Mouse (Mus musculus) kidney, postnatal 4 days (tissue): Measurements from ENCODE around the gene Skap1.
"Not testable (repeated sequence)": the region's sequence is repeated elsewhere in the genome, so short reads cannot be mapped to it uniquely, and the experiment has no call there.

Experiments
- DNase-seq, 2 experiments: peaks; one replicate each; pipeline ENCODE4 v3.0.0; 2021; ENCODE audit warnings: mixed read lengths in 2 of 2

The Skap1 gene

DNA sequence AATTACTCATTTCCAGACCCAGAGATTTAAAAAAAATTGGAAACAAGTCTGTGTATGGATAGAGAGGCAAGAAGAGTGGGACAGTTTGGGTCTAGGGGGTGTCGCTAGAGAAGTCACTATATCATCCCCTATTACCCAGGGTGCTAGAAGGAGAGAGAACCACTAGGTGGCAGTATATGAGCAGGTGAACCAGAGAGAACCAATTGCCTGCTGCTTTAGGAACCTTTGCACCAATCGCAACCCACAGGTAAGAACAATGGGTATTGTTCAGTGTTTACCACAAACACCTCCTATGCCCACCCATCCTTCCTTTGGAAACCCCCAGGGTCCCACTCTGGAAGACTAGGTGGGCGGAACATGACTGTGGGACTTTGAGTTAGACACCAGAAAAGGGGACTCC is 295.6 kb downstream of the Skap1 start:
- no peak for DNase-seq

DNA sequence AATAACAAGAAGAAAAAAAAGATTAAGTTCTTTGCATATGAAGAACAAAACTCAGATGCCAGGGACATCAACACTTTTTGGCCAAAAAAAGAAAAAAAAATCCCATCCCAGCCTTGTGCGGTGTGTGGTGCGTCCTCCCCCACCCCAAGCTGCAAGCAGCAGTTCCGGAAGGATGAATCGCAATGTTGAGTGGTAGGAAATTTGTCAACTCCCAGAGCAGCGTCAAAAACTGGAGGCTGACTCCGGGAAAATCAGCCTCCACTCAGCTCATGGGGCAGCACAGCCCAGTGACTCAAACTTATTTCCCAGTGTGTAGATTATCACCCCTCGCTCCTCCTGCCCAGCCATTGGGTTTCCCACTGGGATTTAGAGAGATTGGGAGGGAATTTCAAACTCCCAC is 297.6 kb downstream of the Skap1 start:
- no peak for DNase-seq

DNA sequence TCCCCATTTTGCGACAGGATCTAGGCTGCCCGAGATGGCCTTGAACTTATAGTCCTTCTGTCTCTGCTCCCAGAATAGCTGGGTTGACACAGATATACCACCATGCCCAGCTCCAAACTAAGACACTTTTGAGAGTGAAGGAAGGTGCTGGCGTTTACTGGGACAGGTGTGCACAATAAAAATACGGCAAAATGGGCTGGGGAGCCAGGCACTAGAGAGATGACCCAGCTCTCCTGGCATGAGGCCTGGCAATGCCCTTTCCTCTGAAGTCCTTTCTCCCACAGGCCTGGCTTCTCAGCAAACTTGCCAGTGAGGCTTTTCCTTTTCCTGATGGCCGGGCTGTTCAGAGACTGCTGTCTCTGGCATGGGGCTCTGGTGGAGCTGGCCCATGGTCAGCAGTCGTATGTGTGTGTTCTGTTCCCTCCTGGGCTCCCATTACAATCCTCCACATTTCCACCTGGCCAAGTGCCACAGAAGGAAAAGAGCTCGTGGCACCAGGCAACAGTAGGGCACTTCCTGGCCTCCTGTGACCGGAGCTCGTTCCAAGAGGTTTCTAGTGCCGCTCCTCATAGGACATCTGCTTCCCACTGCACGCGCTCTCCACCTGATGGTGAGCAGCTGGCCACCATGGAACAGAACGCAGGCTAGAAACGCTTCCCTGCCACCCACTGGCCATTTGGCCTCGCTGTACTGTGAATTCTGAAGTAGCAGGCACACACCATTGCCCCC is 298.5 kb downstream of the Skap1 start:
- peak in 1 of 2 experiments; percentile 26 for DNase-seq

DNA sequence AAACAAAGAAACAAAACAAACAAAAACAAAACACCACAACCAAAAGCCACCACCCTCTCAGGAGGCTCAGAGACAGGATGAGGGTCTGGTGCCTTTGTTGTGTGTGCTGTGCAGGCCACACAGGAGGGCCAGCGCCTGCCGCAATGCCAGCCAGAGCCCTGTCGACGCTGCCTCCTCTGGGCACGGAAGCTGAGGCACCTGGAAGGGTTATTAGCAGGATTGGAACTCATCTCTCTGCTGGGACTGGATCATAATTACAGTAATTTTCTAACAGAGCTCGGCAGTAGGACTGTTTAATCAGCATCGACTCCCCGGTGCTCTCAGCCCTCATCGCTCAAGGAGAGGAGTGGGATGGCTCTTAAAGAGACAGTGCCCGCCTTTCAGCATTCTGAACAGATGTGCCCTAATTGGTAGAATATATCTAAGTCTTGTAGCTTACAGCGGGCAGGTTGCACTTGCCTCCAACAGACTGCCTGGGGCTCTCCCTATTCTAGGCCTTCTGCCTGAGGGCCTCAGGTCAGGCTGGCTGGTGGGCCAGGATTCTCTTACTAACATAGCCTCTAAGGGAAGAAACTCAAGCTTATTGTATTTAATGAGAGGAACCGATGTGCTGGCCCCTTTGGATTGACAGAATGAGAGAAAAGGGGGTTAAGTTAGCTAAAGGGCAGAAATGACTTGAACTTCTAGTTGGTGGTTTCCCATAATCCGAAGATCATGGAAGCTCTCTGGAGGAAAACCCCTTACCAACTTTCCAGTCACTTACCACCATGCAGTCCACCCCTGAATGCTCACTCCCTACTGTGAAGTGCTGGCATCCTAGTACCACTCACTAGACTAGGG is 300.3 kb downstream of the Skap1 start:
- no peak for DNase-seq

DNA sequence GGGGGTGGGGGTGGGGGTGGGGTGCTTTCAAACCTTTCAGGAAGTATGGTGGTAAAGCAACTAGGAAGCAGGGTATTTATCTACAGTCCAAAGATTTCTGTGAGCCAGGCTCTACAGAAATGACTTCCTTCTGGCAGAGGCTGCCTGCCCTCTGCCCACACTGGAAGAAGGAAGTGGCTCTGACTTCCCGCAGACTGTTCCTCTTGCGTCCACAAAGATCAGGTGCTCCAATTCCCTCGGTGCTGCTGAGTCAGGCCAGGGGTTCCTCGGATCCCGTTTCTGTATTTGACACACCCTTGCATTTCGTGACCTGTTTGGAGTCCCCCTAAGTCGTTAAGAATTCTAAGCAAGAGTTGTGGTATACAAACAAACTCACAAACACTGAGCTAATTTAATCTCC is 301.3 kb downstream of the Skap1 start:
- DNase-seq, result no peak

DNA sequence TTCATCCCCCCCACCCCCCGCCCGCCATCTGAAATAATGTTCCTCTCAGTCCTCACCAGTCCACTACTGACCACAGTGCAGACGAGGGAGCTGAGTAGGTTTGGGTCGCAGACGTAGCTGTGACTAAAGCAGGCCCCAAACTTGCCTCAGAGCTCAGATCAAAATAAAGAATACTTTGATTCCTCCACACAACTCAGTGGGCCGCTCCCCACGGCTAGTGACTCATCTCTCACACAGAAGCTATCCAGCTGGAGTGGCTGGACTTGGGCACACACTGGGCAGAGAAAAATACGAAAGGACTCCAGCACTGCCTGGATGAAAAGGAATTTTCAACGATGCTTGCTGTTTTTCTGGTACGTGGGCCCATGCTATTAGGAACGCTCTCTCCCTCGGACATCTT is 302.2 kb downstream of the Skap1 start:
- DNase-seq, result no peak

DNA sequence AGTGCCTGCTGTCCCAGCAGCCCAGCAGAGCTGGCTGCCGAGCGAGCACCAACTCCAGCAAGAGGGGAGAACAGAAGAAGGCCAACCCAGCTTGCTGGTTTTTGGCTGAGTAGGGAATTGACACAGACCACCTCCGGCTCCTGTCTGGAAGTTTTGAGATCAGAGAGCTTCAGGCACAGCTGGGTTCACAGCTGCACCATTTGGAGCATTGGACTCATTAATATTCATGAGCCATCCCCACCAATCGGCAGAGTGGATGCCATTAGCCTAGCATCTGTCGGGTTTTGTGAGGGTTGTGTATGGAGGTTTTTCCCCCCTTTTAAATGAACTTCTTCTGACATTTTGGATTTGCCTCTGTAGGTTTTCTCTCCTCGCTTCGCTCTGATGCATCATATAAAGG is 302.7 kb downstream of the Skap1 start:
- no peak for DNase-seq

DNA sequence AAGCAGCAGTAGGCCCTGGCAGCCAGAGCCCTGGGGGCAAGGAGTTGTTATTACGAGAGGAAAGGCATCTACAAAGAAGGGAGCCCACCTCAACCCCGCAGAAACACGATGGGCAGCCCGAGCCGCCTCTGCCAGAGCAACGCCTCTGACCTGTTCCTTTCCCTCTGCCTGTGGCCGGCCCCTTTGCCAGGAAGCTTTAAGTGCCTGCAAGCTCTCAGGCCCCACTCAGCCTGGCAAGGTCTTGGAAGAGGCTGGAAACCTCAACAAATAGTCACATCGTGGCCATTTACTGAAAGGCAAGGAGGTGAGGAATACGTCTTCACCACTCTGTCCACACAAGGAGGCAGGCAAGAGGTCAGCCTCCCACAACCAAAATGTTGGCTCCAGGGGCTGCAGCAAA is 303.8 kb downstream of the Skap1 start:
- DNase-seq, result no peak

DNA sequence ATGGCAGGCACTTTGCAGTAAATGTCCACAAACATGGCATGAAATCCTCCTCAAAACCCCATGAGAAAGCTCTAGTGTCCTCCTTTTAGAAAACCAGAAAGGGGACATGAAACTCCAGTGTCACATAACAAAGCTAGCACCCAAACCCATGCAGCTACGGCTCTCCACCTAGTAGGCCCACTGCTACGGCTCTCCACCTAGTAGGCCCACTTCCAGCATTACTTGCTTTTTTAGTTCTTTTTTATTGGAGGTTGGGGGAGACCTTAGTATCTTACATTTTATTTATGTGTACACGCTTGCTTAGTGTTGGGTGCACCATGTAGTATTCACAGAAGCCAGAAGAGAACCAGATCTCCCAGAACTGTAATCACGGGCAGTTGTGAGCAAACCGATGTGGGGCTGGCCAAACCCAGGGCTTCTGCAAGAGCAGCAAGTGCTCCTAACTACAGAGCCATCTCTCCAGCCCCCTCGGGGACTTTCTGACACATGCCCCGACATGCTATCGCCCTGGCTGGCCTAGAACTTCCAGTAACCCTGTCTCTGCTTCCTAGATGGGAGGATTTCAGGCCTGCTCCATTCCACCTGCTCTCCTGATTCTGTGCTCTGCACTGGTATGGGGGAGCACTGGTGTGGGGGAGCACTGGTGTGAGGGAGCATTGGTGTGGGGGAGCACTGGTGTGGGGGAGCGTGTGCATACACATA is 307.0 kb downstream of the Skap1 start:
- no peak for DNase-seq

DNA sequence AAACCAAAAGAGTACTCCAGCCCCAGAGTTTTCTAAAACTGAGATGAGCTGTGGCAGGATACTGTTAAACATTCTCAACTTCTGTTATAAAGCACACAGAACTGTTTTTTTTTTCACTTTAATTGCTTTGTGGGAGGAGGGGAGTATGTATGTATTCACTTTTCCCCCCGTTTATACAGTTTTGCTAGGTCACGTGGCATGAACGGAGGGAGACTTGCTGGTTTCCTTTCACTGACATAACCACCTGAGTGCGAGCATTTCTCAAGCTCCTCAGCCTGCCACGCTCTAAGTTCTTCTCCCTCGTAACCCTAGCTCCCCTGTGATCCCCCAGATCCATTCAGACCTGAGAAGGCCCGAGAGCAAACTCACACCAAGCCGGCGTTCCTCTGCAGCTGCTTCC is 308.0 kb downstream of the Skap1 start:
- DNase-seq, result no peak

DNA sequence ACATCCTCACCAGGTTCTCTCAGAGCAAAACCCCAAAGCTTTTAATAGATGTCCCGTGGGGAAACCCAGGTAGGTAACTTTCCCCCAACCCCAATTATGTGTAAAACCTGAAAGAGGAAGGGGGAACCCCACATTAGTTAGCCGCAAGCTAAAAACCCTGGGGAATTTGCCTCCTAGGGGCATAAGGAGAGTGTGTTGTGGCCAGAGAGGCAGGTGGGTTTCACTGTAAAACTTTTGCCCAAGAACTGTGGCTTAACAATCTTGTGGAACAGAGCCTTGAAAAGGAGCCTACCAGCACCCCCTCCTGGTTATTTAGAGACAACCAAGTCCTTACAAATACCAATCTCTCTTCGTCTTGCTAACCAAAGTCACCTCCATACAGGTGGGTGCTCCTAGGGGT is 310.1 kb downstream of the Skap1 start:
- DNase-seq, result peak in 1 of 2 experiments; percentile 27

DNA sequence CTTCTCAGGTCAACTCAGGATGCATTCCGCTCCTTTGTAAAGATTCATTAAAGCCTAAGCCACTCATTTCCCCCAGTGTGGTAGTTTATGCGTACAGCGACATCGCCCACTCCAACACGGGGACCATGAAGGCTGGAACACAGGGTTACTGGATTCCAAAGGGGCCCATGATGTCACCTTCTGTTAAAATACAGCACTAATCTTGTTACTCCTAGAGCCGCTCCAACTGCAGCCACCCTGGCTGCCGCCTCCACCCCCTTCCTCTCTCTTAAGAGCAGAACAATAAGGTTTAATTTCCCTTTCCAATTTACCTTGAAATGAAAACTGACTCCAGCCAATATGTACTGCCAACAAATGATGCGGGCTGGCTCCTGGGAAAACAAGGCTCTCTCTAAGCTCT is 310.7 kb downstream of the Skap1 start:
- no peak for DNase-seq

DNA sequence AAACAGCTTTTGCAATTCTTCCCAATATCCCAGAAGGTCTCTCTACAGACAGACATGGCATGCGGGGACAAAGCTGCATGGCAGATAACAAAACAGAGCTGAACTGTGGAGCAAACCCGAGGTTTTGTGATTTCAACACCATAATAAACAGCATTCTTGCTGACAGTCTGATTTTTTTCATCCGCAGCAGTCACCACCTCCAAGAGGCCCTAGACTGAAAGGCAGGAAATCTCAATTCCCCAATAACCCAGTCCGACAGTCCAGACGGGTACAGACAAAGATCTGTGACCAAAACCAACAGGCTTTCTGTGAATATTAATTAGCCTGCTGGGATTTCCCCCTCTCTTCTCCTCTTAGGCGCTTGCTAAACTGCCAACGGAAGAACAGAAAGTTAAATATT is 311.3 kb downstream of the Skap1 start:
- DNase-seq, result no peak

DNA sequence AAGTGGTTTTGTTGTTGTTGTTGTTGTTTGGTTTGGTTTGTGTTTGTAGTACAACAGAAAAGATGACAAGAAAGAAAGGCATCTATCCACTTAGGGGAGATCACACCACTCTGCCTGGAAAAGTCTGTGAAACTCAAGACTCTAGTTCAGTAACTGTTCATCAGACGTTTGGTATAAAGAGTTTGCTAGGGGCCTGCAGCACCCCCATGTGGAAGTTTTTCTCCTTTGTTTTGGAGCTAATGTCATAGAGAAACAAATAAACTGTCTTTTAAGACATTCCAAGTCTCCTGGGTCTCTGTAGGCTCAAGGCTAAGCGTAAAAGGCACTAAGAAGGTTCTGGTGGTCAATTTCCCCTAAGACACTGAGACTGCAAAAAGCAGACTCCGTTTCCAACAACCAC is 311.7 kb downstream of the Skap1 start:
- peak in 1 of 2 experiments; percentile 56 for DNase-seq

DNA sequence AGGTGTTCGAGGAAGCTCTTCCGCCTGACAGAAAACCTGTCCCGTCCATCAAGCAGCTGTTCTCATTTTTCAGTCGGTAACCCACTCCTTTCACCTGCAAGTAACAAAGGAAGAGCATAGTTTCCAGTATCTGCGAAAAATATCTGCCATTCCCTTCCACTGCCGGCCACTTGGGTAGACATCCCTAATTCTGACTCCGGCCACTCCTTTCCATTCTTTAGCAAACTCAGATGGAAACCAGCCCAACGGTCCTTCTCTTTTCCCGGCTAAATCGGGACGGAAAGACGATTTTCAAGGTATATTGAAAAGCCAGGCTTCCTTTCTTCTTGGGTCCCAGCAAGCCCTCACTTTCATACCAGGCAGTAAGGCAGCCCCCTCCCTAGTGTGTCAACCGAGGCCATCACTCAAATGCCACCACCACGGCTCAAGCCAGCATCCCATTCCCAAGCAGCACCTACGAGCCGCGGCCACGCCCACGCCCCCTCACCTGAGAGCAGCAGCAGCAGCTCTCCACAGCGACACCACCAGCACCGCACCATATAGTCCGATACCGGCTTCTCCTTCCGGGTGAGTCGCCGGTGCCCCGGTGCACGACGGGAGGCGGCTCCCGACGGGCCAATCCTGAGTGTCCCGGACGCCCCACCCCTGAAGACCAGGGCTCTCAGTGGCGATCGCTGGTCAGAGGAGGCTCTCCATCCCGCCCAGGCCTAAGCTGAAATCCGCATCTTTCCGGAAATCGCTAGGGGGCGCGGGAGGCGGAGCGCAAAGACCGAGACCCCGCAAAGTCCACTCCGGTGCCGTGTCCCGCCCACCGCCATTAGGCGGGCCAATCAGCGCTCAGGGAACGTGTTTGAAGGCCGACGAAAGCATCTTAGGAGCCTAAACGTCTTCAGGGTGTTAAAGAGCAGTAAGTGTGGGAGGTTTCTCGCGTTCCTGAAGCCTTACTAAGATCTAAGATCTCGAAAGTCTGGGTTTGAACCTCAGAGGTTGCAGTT is 312.9 kb downstream of the Skap1 start, which contains the start of gene Snx11:
Gene Snx11 (minus strand): TSS at position 592 of the 995 bp plus-strand sequence.
- peak; percentile 100 for DNase-seq

DNA sequence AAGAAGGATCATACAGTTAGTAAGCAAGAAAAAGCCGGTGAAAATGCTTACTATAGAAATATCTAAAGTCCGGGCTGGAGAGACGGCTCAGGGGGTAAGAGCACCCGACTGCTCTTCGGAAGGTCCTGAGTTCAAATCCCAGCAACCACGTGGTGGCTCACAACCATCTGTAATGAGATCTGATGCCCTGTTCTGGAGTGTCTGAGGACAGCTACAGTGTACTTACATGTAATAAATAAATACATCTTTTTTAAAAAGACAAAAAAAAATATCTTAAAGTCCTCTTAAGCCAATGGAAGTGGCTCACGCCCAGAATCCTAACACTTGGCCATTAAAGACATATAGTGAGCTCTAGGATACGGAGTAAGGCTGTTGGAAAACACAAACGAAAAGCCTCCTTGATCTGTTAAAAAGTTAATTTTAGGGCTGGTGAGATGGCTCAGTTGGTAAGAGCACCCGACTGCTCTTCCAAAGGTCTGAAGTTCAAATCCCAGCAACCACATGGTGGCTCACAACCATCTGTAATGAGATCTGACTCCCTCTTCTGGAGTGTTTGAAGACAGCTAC is 313.8 kb downstream of the Skap1 start:
- not testable (repeated sequence) for DNase-seq

DNA sequence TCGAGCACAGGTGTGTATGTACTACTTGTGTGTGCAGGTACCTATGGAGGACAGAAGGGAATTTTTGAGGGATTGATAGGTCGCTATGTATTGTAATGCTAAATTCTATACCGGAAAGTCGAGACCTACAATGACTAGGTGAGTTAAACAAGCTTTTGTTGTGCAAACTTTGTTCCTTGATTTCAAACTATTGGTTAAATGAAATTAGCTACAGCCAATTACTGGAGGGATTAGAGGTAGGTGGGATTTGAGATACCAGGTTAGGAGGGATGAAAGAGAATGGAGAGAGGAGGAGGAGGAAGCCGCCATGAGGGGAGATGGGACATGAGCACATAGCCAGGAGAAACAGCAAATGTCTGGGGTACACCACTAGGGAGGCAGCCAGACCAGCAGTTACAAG is 315.9 kb downstream of the Skap1 start:
- no peak for DNase-seq

DNA sequence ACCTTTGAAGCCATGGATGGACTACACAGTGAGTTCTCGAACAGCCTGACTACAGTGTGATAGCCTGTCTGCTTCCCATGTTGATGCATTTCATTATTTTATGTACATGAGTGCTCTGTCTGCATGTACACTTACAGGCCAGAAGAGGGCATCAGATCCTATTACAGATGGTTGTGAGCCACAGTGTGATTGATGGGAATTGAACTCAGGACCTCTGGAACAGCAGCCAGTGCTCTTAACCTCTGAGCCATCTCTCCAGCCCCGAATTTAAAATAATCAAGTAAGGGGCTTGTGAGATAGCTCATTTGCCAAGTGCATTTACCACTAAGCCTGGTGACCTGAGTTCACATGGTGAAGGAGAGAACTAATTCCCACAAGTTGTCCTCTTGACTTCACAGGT is 317.0 kb downstream of the Skap1 start:
- DNase-seq, result no peak

DNA sequence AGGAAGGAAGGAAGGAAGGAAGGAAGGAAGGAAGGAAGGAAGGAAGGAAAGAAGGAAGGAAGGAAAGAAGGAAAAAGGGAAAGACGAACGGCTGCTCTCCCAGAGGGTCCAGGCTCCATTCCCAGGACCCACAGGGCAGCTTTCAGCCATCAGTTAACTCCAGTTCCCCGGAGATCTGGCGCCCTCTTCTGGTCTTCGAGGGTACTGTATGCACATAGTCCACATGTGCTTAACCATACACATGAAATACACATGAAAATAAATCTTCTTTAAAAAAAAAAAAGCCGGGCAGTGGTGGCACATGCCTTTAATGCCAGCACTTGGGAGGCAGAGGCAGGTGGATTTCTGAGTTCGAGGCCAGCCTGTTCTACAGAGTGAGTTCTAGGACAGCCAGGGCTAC is 320.5 kb downstream of the Skap1 start:
- DNase-seq, result peak; percentile 92

DNA sequence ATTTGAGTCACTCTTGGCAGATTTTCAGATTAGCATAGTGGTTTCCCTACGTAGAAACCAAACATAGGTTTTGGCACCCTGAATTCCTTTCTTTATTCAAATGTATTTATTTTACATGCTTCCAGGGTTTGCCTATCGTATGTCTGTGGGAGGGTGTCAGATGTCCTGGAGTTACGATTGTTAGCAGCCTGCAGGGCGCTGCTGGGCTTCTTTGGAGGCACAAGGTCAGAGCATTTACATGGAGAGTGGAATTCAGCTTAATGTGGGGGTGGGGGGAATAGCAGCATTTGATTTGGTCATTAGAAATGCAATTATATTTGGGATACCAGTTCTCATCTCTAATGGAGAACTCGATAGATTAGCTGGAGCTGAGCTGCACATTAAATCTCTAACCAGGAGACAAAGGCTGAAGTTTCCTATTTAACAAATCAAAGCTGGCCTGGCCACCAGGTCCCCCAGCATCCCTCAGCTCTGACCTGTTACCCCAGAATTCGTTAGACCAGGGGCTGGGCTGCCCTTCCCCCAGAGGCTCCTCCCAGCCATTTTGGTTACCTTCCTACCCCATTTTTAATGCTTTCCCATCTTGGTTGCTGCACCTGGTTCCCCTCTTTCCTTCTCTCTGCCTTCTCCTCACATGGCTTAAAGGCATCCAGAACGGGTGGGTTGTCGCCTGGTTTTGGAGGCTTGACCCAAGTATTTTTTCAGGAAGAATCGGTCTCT is 322.5 kb downstream of the Skap1 start:
- no peak for DNase-seq
